Mouse (Mus musculus) small intestine, adult 2 months (tissue): ENCODE measurements at regions not wholly inside any gene's neighbourhood (a gene's known extent, or its start where the extent isn't known, plus 50 kb on each side); places are given as distances from the start of the nearest gene placed in this dataset.

Experiments
- CTCF ChIP-seq: fragments of 200-500 bp; IDR thresholded peaks from 2 replicates; pipeline ENCODE4 v1.5.1; 2012; ENCODE audit warnings: low read depth, mild to moderate bottlenecking, control low read depth, inconsistent platforms, low read length, moderate library complexity, mixed read lengths; ENCODE audit not compliant: insufficient replicate concordance, insufficient read length; ENCODE audit errors: extremely low read depth
- POLR2A ChIP-seq: fragments of 200-500 bp; IDR thresholded peaks from 2 replicates; pipeline ENCODE4 v1.6.1; 2012; ENCODE audit warnings: low read depth, mild to moderate bottlenecking, control low read depth, inconsistent platforms, low read length, moderate library complexity

DNA sequence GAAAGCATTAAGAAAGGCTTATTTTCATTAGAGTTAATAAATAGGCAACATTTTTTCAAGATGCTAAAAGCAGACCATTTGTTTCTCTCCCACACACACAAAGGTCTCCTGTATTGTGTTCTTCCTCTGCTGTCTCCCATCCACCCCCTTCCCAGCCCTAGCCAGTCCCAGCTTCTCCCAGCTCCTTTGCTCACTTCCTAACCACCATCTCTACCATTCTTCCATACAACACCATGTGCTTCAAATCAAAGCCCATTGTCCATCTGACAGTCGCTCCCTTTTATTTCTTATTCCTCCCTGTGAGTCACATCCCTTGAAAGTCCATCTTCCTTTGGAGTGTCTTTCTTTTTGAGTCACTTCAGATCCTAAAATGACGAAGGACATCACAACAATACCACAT is 185.0 kb upstream of the Prep start:
- TF ChIP-seq CTCF (no peak), POLR2A (no peak)
